Mouse (Mus musculus): Measurements from ENCODE around the gene Tbl2. TPM values are rescaled to one million over a fixed set of nuclear protein-coding genes. Genes with fewer than 3 reads are reported as not detected.

Gene Tbl2
- 9.8 TPM for polyA plus RNA-seq (2015; fragmentation: Illumina TruSeq; extraction: RNeasy Lipid Tissue Mini Kit (QIAGEN cat#74804); ENCODE audit: insufficient read depth, low replicate concordance)

DNA sequence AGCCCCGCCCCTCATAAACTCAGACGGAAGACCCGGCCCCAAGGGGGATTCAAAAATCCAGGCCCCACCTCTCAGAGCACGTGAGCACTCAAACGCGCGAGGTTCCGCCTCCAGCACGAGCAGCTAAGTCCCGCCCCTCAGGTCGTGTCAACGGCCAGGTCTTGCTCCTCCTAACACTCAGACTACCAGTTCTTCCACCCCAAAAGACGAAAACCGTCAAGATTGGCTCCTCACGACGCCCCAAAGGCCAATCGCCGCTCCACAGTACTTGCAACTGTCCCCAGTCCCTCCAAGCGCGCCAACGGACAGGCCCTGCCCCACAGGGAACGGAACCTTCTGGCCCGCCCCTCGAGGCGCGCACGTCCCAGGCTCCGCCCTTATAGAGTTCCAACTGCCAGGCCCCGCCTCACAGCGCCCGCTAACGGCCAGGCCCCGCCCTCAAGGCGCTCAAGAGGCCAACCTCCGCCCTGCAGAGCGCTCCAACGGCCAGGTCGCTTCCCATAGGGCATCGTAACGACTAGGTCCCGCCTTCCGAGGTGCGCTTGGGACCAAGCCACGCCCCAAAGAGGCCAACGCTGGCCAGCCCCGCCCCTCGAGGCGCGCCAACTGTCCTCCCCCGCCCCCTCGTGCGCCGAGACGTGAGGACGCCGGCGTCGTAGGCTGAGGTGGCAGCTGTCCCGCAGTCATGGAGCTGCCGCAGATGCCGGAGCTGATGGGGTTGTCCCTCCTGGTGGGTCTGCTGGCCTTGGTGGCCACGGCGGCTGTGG is at the start of gene Tbl2:
Gene Tbl2, plus strand, starts transcription at position 605 of the 767 bp plus-strand sequence.

DNA sequence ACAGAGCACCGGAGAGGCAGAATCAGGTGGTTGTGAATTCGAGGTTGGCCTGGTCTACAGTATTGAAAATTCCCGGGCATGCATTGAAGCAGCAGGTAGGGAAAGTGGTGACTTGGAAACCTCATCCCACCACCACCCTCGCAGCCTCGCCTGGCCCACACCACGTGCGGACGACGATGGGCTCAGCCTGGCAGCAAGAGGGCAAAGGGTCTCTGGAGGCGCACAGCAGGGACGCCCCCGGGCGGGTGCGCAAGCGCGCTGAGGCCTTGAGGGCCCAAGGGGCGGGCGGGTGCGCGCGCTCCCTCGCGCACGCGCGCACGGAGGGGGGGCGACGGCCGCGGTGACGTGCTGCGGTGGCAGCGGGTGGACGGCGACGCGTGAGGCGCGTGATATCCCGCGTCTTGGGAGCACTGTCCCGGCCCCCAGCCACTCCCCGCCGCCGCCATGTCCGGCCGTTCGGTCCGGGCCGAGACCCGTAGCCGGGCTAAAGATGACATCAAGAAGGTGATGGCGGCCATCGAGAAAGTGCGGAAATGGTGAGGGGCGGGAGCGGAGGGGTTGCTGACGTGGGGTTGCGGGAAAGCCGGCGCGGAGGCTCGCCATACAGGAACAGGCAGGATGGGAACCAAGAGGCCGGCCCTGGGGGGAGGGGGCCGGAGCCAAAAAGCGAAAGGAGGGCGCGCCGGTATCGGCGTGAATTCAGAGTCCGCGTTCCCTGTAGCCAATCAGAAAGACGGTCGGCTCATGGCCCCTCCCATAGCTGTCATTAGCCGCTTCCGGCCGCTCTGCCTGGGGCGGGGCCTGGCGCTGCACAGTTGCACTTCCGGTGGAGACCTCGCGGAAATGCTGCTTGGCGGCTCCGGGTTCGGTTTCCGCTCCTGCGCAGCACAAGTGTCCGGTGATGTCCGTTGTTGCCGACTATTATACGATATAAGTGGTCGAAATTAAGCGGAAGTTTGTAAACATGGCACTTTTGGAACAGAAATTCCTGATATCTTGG is 18.9 kb downstream of the Tbl2 start, which contains the start of gene Bcl7b:
Gene Bcl7b, plus strand, starts transcription at position 221 of the 1,000 bp plus-strand sequence.

DNA sequence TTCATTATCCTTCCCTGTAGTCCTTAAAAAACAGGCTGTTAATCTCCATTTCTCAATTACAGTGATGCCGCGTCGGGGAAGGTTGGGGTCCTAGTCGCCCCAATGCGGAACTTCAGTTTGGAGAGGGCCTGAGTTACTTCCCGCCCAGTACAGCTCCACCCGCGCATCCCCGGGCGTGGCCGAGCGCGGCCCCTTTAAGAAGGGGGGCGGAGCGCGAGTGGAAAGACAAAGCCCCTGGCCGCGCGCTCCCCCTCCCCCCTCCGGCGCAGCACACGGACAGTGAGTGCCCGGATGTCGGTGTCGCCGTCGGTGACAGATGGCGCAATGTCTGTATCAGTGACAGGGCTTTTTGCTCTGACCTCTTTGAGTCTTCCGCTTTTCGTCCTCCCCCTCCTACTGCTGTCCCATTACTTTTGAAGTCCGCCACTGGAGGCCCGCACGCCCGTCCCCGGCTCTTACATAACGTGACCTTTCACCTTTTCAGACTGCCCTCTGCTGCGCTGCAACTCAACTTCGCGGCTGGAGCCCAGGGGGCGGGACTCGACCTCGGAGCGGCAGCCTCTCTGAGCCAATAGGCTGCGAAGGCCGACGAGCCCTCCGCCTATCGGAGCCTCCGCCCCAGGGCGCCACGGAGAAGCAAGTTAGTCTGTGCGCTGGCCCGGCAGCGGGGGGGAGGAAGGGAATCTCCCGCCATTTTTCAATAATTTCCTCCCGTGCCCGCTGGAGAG is 37.3 kb downstream of the Tbl2 start, which contains the start of gene Baz1b:
Gene Baz1b, plus strand, starts transcription at position 644 of the 728 bp plus-strand sequence.

Other genes with a start within 250 kb of the Tbl2 start
- gene Tmem270, start 242.9 kb upstream of the Tbl2 start, polyA plus RNA-seq (2015; fragmentation: Illumina TruSeq; extraction: RNeasy Lipid Tissue Mini Kit (QIAGEN cat#74804); ENCODE audit: insufficient read depth, low replicate concordance): not detected
- gene Cldn13, start 234.1 kb upstream of the Tbl2 start, polyA plus RNA-seq (2015; fragmentation: Illumina TruSeq; extraction: RNeasy Lipid Tissue Mini Kit (QIAGEN cat#74804); ENCODE audit: insufficient read depth, low replicate concordance): 18.6 TPM
- 8.3 TPM for gene Mettl27, start 217.3 kb upstream of the Tbl2 start, polyA plus RNA-seq (2015; fragmentation: Illumina TruSeq; extraction: RNeasy Lipid Tissue Mini Kit (QIAGEN cat#74804); ENCODE audit: insufficient read depth, low replicate concordance)
- gene Cldn4, start 202.7 kb upstream of the Tbl2 start, polyA plus RNA-seq (2015; fragmentation: Illumina TruSeq; extraction: RNeasy Lipid Tissue Mini Kit (QIAGEN cat#74804); ENCODE audit: insufficient read depth, low replicate concordance): not detected
- not detected for gene Cldn3, start 163.4 kb upstream of the Tbl2 start, polyA plus RNA-seq (2015; fragmentation: Illumina TruSeq; extraction: RNeasy Lipid Tissue Mini Kit (QIAGEN cat#74804); ENCODE audit: insufficient read depth, low replicate concordance)
- gene Abhd11, start 140.5 kb upstream of the Tbl2 start, polyA plus RNA-seq (2015; fragmentation: Illumina TruSeq; extraction: RNeasy Lipid Tissue Mini Kit (QIAGEN cat#74804); ENCODE audit: insufficient read depth, low replicate concordance): 24.8 TPM
- 1.6 TPM for gene Stx1a, start 126.2 kb upstream of the Tbl2 start, polyA plus RNA-seq (2015; fragmentation: Illumina TruSeq; extraction: RNeasy Lipid Tissue Mini Kit (QIAGEN cat#74804); ENCODE audit: insufficient read depth, low replicate concordance)
- gene Dnajc30, start 85.5 kb upstream of the Tbl2 start, polyA plus RNA-seq (2015; fragmentation: Illumina TruSeq; extraction: RNeasy Lipid Tissue Mini Kit (QIAGEN cat#74804); ENCODE audit: insufficient read depth, low replicate concordance): 12.8 TPM
- 30.9 TPM for gene Bud23, start 84.7 kb upstream of the Tbl2 start, polyA plus RNA-seq (2015; fragmentation: Illumina TruSeq; extraction: RNeasy Lipid Tissue Mini Kit (QIAGEN cat#74804); ENCODE audit: insufficient read depth, low replicate concordance)
- gene Vps37d, start 71.4 kb upstream of the Tbl2 start, polyA plus RNA-seq (2015; fragmentation: Illumina TruSeq; extraction: RNeasy Lipid Tissue Mini Kit (QIAGEN cat#74804); ENCODE audit: insufficient read depth, low replicate concordance): not detected
- gene Mlxipl, start 59.8 kb upstream of the Tbl2 start, polyA plus RNA-seq (2015; fragmentation: Illumina TruSeq; extraction: RNeasy Lipid Tissue Mini Kit (QIAGEN cat#74804); ENCODE audit: insufficient read depth, low replicate concordance): 0.12 TPM
- 31.1 TPM for gene Bcl7b, start 18.6 kb downstream of the Tbl2 start, polyA plus RNA-seq (2015; fragmentation: Illumina TruSeq; extraction: RNeasy Lipid Tissue Mini Kit (QIAGEN cat#74804); ENCODE audit: insufficient read depth, low replicate concordance)
- 102 TPM for gene Baz1b, start 37.6 kb downstream of the Tbl2 start, polyA plus RNA-seq (2015; fragmentation: Illumina TruSeq; extraction: RNeasy Lipid Tissue Mini Kit (QIAGEN cat#74804); ENCODE audit: insufficient read depth, low replicate concordance)
- gene Fzd9, start 101.6 kb downstream of the Tbl2 start, polyA plus RNA-seq (2015; fragmentation: Illumina TruSeq; extraction: RNeasy Lipid Tissue Mini Kit (QIAGEN cat#74804); ENCODE audit: insufficient read depth, low replicate concordance): 0.10 TPM
- not detected for gene Fkbp6, start 200.4 kb downstream of the Tbl2 start, polyA plus RNA-seq (2015; fragmentation: Illumina TruSeq; extraction: RNeasy Lipid Tissue Mini Kit (QIAGEN cat#74804); ENCODE audit: insufficient read depth, low replicate concordance)
- gene Trim50, start 203.6 kb downstream of the Tbl2 start, polyA plus RNA-seq (2015; fragmentation: Illumina TruSeq; extraction: RNeasy Lipid Tissue Mini Kit (QIAGEN cat#74804); ENCODE audit: insufficient read depth, low replicate concordance): not detected
- 17.7 TPM for gene Nsun5, start 220.3 kb downstream of the Tbl2 start, polyA plus RNA-seq (2015; fragmentation: Illumina TruSeq; extraction: RNeasy Lipid Tissue Mini Kit (QIAGEN cat#74804); ENCODE audit: insufficient read depth, low replicate concordance)
- 14.8 TPM for gene Pom121, start 244.9 kb downstream of the Tbl2 start, polyA plus RNA-seq (2015; fragmentation: Illumina TruSeq; extraction: RNeasy Lipid Tissue Mini Kit (QIAGEN cat#74804); ENCODE audit: insufficient read depth, low replicate concordance)